Mouse (Mus musculus) gastrocnemius, adult 2 months (tissue): ENCODE measurements at regions not wholly inside any gene's neighbourhood (a gene's known extent, or its start where the extent isn't known, plus 50 kb on each side); places are given as distances from the start of the nearest gene placed in this dataset.

Experiments used
- DNase-seq: peaks from one replicate; pipeline ENCODE4 v3.0.0; 2022
- H3K27ac ChIP-seq: fragments of 200-600 bp; 2 replicates; pipeline ENCODE4 v1.8.1; 2022; ENCODE audit warnings: mild to moderate bottlenecking
- H3K4me3 ChIP-seq: fragments of 200-600 bp; 2 replicates; pipeline ENCODE4 v1.8.1; 2022; ENCODE audit warnings: mild to moderate bottlenecking, moderate library complexity
- CTCF ChIP-seq: fragments of 200-600 bp; IDR thresholded peaks from 2 replicates; pipeline ENCODE4 v1.8.1; 2022; ENCODE audit warnings: antibody characterized with exemption, mild to moderate bottlenecking, moderate library complexity
- intact Hi-C: fragments of 180-260 bp; cut with DNase I; formaldehyde crosslinking; loops from one replicate; pipeline ENCODE4 v1.15.1; 2025

DNA sequence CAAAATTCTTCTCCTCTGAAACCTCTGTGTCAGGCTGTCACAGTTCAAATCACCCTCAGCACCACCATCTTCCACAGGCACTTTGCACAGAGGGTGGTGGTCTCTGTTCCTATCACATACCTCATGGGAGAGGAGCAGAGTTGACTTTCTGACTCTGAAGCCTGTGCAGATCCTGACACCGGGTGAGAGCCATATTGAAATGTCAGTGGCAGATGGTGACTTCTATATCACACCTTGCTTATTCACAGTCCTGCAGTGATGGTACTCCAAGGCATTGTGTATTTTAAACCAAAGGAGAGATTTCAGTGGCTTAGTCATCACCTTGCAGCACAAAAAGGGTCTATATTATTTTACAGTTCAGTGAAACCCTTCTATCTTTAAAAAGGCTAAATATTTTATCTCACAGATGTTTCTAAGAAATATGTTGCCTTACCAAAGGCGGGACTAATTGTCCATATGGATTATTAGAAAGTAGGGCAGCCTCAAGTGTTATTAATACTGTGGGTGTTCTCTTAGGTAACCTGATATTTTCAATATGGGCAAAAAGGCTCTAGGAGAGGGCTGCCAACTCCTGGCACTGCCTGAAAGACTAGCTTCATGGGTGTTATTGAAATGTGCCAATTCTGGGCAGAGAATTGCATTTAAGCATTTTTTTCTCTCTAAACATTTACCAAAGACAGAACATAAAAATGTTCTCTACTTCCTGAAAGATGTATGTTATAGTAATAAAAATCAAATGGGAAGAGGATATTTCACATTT, 378.1 kb downstream of the Fat4 start:
- no peak for DNase-seq
- no peak overlapping the region for H3K27ac ChIP-seq
- H3K4me3 ChIP-seq, result no peak overlapping the region
- TF ChIP-seq CTCF, result no peak
- intact Hi-C loops, result no loop called here

DNA sequence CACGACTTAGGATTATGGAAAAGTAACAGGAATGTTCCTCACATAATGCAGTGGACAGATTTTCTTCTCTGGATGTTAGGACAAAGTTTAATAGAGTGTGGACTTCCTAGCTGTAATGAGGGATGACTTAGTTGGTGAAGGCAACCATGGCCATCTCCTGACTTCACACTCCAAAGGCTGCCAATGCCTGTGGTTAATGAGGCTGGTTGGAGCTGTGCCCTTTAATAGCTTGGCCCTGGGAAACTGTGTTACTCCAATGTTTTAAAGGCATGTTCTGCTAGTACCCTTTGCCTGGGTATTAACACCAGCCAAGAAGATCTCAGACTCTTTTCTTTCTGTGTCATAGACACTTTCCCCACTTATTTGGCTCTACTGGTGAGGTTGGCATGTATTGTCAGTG, 378.9 kb downstream of the Fat4 start:
- Histone ChIP-seq H3K27ac (no peak overlapping the region), H3K4me3 (no peak overlapping the region)
- intact Hi-C loops, result no loop called here
- no peak for DNase-seq
- no peak for TF ChIP-seq CTCF

DNA sequence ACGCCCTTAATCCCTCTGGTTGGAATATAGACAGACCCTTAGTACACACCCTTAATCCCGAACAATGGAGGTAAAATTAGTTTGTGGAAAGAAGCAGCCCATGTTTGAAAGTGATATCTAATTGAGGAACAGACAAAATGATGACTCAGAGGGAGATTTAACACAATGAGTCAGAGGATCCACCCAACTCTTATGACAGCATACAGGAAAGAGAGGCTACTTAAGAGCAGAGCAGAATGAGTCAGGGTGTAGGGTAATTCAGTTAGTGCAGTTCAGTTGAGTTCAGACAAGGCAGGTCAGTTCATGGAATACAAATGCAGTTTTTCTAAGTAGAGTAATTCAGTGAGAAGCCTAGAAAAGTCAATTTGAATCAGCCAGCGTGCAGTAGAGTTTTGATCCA, 382.6 kb downstream of the Fat4 start:
- no peak for DNase-seq
- intact Hi-C loops, result no loop called here
- TF ChIP-seq CTCF, result no peak
- no peak overlapping the region for H3K4me3 ChIP-seq
- H3K27ac ChIP-seq, result no peak overlapping the region

DNA sequence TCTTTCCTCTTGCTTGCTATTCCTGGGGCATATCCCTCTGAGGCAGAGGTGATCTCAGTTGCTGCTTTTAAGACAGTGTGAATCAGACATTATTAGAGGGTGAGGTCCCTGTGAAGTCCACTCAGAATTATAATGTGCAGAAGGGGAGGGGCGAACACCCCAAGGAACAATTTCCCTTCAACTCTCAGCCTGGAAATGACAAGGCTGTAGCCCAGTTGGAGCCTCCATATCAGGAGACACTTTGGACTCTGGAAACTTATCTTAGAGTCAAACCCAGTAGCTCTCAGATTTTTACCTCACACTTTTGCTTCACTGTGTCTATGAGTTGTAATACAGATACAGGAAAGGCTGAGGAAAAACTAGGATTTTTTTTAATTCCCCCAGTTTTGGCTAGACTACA, 385.9 kb downstream of the Fat4 start:
- Histone ChIP-seq H3K27ac (no peak overlapping the region), H3K4me3 (no peak overlapping the region)
- intact Hi-C loops, result no loop called here
- no peak for DNase-seq
- TF ChIP-seq CTCF, result no peak

GRCm38 (mm10) chr3:39276897-39277296, 390.2 kb downstream of the Fat4 start:
- no peak for DNase-seq
- intact Hi-C loops, result no loop called here
- H3K4me3 ChIP-seq, result no peak overlapping the region
- no peak for TF ChIP-seq CTCF
- no peak overlapping the region for H3K27ac ChIP-seq

DNA sequence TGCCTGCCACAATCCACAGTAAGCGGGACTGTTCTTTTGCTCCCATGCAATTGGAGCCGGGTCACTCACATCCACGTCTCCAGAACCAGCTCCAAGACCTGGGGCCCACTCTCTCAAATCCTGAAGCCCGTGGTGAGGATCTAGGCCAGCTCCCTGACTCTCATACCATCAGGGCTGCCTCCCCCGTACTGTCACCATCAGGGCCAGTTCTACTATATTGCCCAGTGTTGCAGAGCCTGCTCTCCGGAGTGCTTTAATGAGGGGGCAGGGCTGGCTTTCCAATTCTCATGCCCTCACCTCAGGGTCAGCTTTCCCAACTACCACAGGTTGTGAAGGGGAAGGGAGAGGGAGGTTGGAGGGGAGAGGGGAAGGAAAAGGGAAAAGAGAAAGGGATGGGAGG, 390.6 kb downstream of the Fat4 start:
- no peak for TF ChIP-seq CTCF
- no peak overlapping the region for H3K27ac ChIP-seq
- DNase-seq, result no peak
- H3K4me3 ChIP-seq, result no peak overlapping the region
- intact Hi-C loops, result no loop called here

- no peak for DNase-seq
- intact Hi-C loops, result no loop called here
- Histone ChIP-seq H3K4me3 (no peak overlapping the region), H3K27ac (no peak overlapping the region)
- no peak for TF ChIP-seq CTCF
These were observed 408.5 kb downstream of the Fat4 start for GRCm38 (mm10) chr3:39295255-39295654.

DNA sequence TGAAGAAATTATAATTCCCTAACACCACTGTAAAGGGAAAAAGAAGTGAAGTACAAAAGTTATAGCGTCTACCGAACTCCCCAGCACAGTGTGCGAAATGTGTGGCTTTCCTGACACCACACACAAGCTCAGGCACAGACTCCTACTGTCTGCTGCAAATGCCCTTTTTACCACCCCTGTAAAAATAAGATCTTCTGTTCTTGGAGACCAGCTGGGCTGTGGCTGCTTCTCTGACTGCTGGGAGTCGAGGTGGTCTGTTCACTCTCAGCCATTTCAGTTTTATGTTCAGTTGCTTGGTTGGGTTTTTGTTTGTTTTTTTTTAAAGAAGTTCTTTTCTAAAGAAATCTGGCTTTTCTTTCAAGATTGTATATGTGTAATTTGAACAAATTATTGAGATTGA, 409.5 kb downstream of the Fat4 start:
- Histone ChIP-seq H3K4me3 (no peak overlapping the region), H3K27ac (no peak overlapping the region)
- TF ChIP-seq CTCF, result no peak
- intact Hi-C loops, result no loop called here
- no peak for DNase-seq

DNA sequence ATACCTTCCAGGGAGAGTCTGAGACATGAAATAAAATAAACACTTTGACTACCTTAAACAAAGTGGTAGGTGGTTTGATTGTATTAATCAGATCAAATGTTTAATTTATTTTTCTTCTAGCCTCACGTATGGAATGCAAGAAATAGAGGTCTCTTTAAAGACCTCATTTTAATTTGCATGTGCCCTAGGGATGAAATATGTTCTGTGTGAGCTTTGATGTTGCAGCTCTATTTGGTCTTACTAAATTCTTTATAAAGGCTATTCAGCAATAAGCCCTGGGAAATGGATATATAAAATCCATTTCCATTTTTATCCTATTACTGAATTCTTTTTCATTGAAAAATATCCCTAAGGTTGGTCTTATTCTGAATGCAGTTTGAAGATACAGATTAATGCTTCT, 422.7 kb downstream of the Fat4 start:
- H3K4me3 ChIP-seq, result no peak overlapping the region
- no peak for DNase-seq
- no peak for TF ChIP-seq CTCF
- intact Hi-C loops, result no loop called here
- H3K27ac ChIP-seq, result no peak overlapping the region

GRCm38 (mm10) chr3:39313563-39313962, 426.8 kb downstream of the Fat4 start:
- DNase-seq, result no peak
- no peak overlapping the region for H3K4me3 ChIP-seq
- no peak for TF ChIP-seq CTCF
- H3K27ac ChIP-seq, result no peak overlapping the region
- intact Hi-C loops, result no loop called here

- TF ChIP-seq CTCF, result no peak
- intact Hi-C loops, result no loop called here
- no peak overlapping the region for H3K27ac ChIP-seq
- no peak for DNase-seq
- H3K4me3 ChIP-seq, result no peak overlapping the region
These were observed 434.1 kb downstream of the Fat4 start for GRCm38 (mm10) chr3:39320851-39321250.

GRCm38 (mm10) chr3:39322225-39322624, 435.5 kb downstream of the Fat4 start:
- TF ChIP-seq CTCF, result no peak
- Histone ChIP-seq H3K4me3 (no peak overlapping the region), H3K27ac (no peak overlapping the region)
- DNase-seq, result no peak
- intact Hi-C loops, result no loop called here

GRCm38 (mm10) chr3:39335612-39336230, 449.0 kb downstream of the Fat4 start:
- TF ChIP-seq CTCF, result no peak
- DNase-seq, result no peak
- Histone ChIP-seq H3K4me3 (no peak overlapping the region), H3K27ac (no peak overlapping the region)
- intact Hi-C loops, result no loop called here

DNA sequence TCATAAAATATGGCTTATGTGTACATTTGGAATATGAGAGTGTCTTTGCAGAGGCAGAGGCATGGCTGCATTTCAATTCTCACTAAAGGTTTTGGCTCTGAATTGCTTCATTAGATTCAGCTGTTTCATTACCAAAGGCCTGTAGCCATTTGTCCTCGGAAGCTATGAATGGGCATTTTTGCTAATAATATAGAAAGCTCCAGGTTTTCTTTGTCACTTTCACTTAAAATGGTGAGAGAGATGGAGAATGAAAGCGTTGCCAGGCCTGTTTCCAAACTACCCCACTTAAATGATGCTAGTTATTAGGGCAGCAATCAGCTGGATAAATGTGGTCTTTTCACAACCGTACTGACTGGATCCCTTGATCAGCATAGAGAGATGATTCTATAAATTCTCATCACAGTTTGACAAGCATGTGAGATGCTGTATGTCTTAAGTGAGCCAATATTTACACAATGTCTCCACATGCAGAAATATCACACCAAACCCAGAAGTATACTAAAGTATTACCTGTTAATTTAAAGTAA, 454.5 kb downstream of the Fat4 start:
- intact Hi-C loops, result no loop called here
- no peak for DNase-seq
- no peak for TF ChIP-seq CTCF
- Histone ChIP-seq H3K27ac (no peak overlapping the region), H3K4me3 (no peak overlapping the region)
